Comparison of ENCODE assay signal across 8 mouse cellular contexts in the genomic region with DNA sequence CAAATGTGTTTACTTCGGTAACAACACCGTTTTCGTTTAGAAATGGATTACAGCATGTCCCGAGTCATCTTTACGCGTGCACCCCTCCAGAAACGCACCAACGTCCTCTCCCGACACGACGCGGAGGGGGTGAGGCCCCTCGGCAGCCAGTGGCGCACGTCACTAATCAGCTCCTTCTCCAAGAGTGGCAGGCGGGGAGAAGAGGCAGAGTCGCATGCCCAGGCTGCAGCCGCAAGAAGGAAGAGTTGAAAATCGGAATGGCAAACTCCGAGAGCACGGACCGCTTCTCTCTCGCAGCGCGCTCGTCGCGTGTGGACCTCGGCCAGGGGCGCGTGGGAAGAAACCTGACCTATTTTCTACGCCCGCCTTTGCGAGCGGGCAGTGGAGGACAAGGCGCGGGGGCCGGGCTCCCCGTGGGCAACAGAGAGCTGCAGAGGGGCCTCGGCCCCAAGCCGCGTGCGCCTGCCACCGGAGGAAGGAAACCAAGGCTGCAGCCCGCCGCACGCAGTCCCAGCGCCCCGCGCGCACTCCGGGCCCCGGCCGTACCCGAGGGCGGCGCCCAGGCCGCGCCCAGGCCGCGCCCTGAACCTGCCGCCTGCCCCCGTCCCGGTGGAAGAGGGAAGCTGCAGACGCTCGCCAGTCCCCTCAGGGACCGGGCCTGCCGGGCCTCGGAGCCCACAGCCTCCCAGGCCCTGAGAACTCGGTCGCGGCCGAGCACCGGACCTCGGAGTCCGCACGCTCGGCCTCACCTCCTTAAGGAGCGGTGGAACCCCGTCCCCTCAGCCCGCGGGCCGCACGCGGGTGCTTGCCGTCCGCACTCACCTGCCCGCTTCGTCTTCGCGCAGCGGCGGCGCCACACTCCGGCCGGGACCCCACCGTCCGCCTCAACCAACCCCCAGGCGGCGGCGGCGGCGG. TPM values are rescaled to one million over a fixed set of nuclear protein-coding genes. Genes with fewer than 3 reads are reported as not detected.
DNase-seq lines count a peak whose midpoint lies in the region; ATAC-seq and TF ChIP-seq lines count a peak whose summit lies in the region.

No protein-coding gene starts in this region.

- in situ Hi-C loops in CH12.LX (cut with MboI; ENCODE audit: low pct_ligation_motif_present, low pct_unique_long_range_greater_than_20kb, low sequenced_read_pairs): no loop called here

- TF ChIP-seq RAD21 in CH12.LX (IDR thresholded peaks at IDR 0.05; ENCODE audit: low read depth, low read length): no peak

- peaks cover 70% of the 10 kb centered on the region for H3K79me2 ChIP-seq in CH12.LX (replicated peaks; ENCODE audit: control insufficient read depth, extremely low read depth, insufficient read depth, poor library complexity, severe bottlenecking)

- DNase-seq in CH12.LX (ENCODE audit: extremely low read depth): peak; percentile 37
- peak; percentile 36 to 69 for DNase-seq in kidney, postnatal 25 days
- DNase-seq in liver, postnatal 0 days: peak; percentile 72
- DNase-seq in thymus, postnatal 14 days: peak; percentile 67

- peak overlapping the region; percentile 92 for H3K4me2 ChIP-seq in CH12.LX (ENCODE audit: insufficient read depth, low read depth, poor library complexity, severe bottlenecking)
- H3K4me2 ChIP-seq in heart, embryonic 15.5 days: peak overlapping the region; percentile 71
- H3K4me2 ChIP-seq in liver, postnatal 0 days (ENCODE audit: low read depth, low read length): peak overlapping the region; percentile 94

- peak overlapping the region; percentile 39 for H3K27ac ChIP-seq in CH12.LX (ENCODE audit: insufficient read depth, low read depth)
- H3K27ac ChIP-seq in bone marrow macrophage, adult 2 months (ENCODE audit: insufficient read depth, low read depth, low read length): peak overlapping the region; percentile 80
- peak overlapping the region; percentile 76 for H3K27ac ChIP-seq in embryonic fibroblast, embryonic 13.5 days (ENCODE audit: insufficient read depth, low read length)
- H3K27ac ChIP-seq in heart, embryonic 15.5 days: peak overlapping the region; percentile 92
- H3K27ac ChIP-seq in liver, postnatal 0 days (ENCODE audit: low read depth): peak overlapping the region; percentile 99
- H3K27ac ChIP-seq in olfactory bulb, adult 2 months (ENCODE audit: insufficient read depth, low read depth, low read length): peak overlapping the region; percentile 27

- dilution Hi-C loops in CH12.LX (cut with MboI; ENCODE audit: extremely low pct_ligation_motif_present, extremely low pct_unique_long_range_greater_than_20kb, low sequenced_read_pairs): no loop called here

- H3K4me3 ChIP-seq in CH12.LX (replicated peaks in 1 of 3; ENCODE audit: low read depth in 2 of 3, low read length in 2 of 3, poor library complexity in 1 of 3): peak overlapping the region; percentile 67 to 98 (median 91)
- peak overlapping the region; percentile 68 for H3K4me3 ChIP-seq in bone marrow macrophage, adult 2 months (ENCODE audit: insufficient read depth, low read length)
- H3K4me3 ChIP-seq in embryonic fibroblast, embryonic 13.5 days (ENCODE audit: insufficient read depth, low read length): peak overlapping the region; percentile 91
- H3K4me3 ChIP-seq in heart, embryonic 15.5 days: peak overlapping the region; percentile 94
- peak overlapping the region; percentile 99 for H3K4me3 ChIP-seq in liver, postnatal 0 days (ENCODE audit: low read depth, low read length)
- H3K4me3 ChIP-seq in olfactory bulb, adult 2 months (ENCODE audit: insufficient read depth, low read depth, low read length): peak overlapping the region; percentile 87

- peak overlapping the region; percentile 73 for H3K9ac ChIP-seq in CH12.LX (ENCODE audit: insufficient read depth, low read depth)
- H3K9ac ChIP-seq in heart, embryonic 15.5 days: peak overlapping the region; percentile 98
- peak overlapping the region; percentile 100 for H3K9ac ChIP-seq in liver, postnatal 0 days (replicated peaks)

- peak; percentile 23; the same call in 1 of the 2 replicates for TF ChIP-seq POLR2A in CH12.LX (IDR thresholded peaks at IDR 0.05; ENCODE audit: low read depth, low read length)
- TF ChIP-seq POLR2A in bone marrow macrophage, adult 2 months (IDR thresholded peaks at IDR 0.05; ENCODE audit: borderline replicate concordance, low read depth, low read length): no peak
- TF ChIP-seq POLR2A in embryonic fibroblast, embryonic 13.5 days (IDR thresholded peaks at IDR 0.05; ENCODE audit: low read depth, low read length): peak; percentile 56
- no peak for TF ChIP-seq POLR2A in olfactory bulb, adult 2 months (IDR thresholded peaks at IDR 0.05; ENCODE audit: insufficient read depth, low read depth, low read length)

- TF ChIP-seq EP300 in CH12.LX (IDR thresholded peaks at IDR 0.05; ENCODE audit: low read length): no peak
- no peak for TF ChIP-seq EP300 in liver, postnatal 0 days (IDR thresholded peaks at IDR 0.05; ENCODE audit: low read depth)

- no peaks in the 10 kb centered on the region for H3K27me3 ChIP-seq in CH12.LX (replicated peaks)
- no peaks in the 10 kb centered on the region for H3K27me3 ChIP-seq in heart, embryonic 15.5 days
- H3K27me3 ChIP-seq in liver, postnatal 0 days (ENCODE audit: insufficient read depth, low read length): no peaks in the 10 kb centered on the region

- TF ChIP-seq CTCF in CH12.LX (conservative IDR thresholded peaks at IDR 0.05 in 1 of 2, IDR thresholded peaks at IDR 0.05 in 1 of 2; ENCODE audit: low read depth in 2 of 2, low read length in 2 of 2): no peak
- no peak for TF ChIP-seq CTCF in bone marrow macrophage, adult 2 months (IDR thresholded peaks at IDR 0.05; ENCODE audit: low read depth, low read length)
- TF ChIP-seq CTCF in embryonic fibroblast, embryonic 13.5 days (IDR thresholded peaks at IDR 0.05; ENCODE audit: borderline replicate concordance, insufficient read depth, low read length): no peak
- TF ChIP-seq CTCF in liver, postnatal 0 days (IDR thresholded peaks at IDR 0.05; ENCODE audit: low read depth): no peak
- TF ChIP-seq CTCF in olfactory bulb, adult 2 months (IDR thresholded peaks at IDR 0.05; ENCODE audit: insufficient read depth, low read depth, low read length): no peak

- peak; percentile 20 for ATAC-seq in heart, embryonic 15.5 days (replicated peaks; ENCODE audit: insufficient number of reproducible peaks, insufficient read depth, low FRiP score, low read depth)
- peak; percentile 62 for ATAC-seq in liver, postnatal 0 days

- peaks cover 6 to 58% of the 10 kb centered on the region in 2 experiments; a peak in 3 of 4 replicates for H3K4me1 ChIP-seq in CH12.LX (ENCODE audit: control insufficient read depth in 1 of 2, insufficient read depth in 2 of 2)
- peaks cover 18% of the 10 kb centered on the region for H3K4me1 ChIP-seq in bone marrow macrophage, adult 2 months (ENCODE audit: control insufficient read depth, insufficient read depth, low read length)
- H3K4me1 ChIP-seq in embryonic fibroblast, embryonic 13.5 days (ENCODE audit: control insufficient read depth, insufficient read depth, low read length): peaks cover 3% of the 10 kb centered on the region
- peaks cover 25% of the 10 kb centered on the region for H3K4me1 ChIP-seq in heart, embryonic 15.5 days (replicated peaks)
- peaks cover 27% of the 10 kb centered on the region for H3K4me1 ChIP-seq in liver, postnatal 0 days (ENCODE audit: insufficient read depth)
- no peaks in the 10 kb centered on the region for H3K4me1 ChIP-seq in olfactory bulb, adult 2 months (ENCODE audit: control insufficient read depth, insufficient read depth, low read length)

- no peaks in the 10 kb centered on the region for H3K9me3 ChIP-seq in CH12.LX (replicated peaks; ENCODE audit: low read length)
- H3K9me3 ChIP-seq in heart, embryonic 15.5 days (replicated peaks): no peaks in the 10 kb centered on the region
- no peaks in the 10 kb centered on the region for H3K9me3 ChIP-seq in liver, postnatal 0 days (ENCODE audit: low read length)

- WGBS in heart, embryonic 15.5 days: under 1% methylated on average over 102 of the region's 103 CpGs
- under 1% methylated on average over 97 of the region's 103 CpGs for WGBS in liver, postnatal 0 days (ENCODE audit: insufficient replicate concordance)
- WGBS in olfactory bulb, adult 2 months: under 1% methylated on average over 102 of the region's 103 CpGs

- peaks cover 10 to 23% of the 10 kb centered on the region in 2 experiments for H3K36me3 ChIP-seq in CH12.LX (replicated peaks in 1 of 2; ENCODE audit: control insufficient read depth in 1 of 2, insufficient read depth in 1 of 2, low read length in 1 of 2)
- H3K36me3 ChIP-seq in heart, embryonic 15.5 days: peaks cover 12% of the 10 kb centered on the region
- peaks cover 8% of the 10 kb centered on the region for H3K36me3 ChIP-seq in liver, postnatal 0 days (replicated peaks; ENCODE audit: insufficient read depth, low read length)

TF ChIP-seq in CH12.LX, 34 proteins besides CTCF, POLR2A, EP300 and RAD21:
- TF ChIP-seq UBTF (IDR thresholded peaks at IDR 0.05; ENCODE audit: low read depth, low read length) (peak; percentile 95), ZNF384 (IDR thresholded peaks at IDR 0.05; ENCODE audit: low read depth, low read length) (no peak), ZMIZ1 (IDR thresholded peaks at IDR 0.05; ENCODE audit: low read depth, low read length) (peak; percentile 57), MXI1 (IDR thresholded peaks at IDR 0.05; ENCODE audit: low read depth, low read length) (peak; percentile 60; the same call in 1 of the 2 replicates)
TF ChIP-seq in CH12.LX: peak in this region for 3.

RNA-seq across cellular contexts. Expression of gene Setd3, which starts 0.5 kb away (rescaled TPM):
- 44.2 and 44.3 TPM in 2 replicates for total RNA-seq in CH12.LX (2012; rRNA removed)
- 65.9 and 76.2 TPM in 2 replicates for total RNA-seq in CH12.LX (2014; rRNA removed)
- 55.8 and 60.2 TPM in 2 replicates for polyA plus RNA-seq in CH12.LX (2012; ENCODE audit: insufficient read length, low read depth)
- 75.8 and 82.8 TPM in 2 replicates for polyA plus RNA-seq in bone marrow macrophage, adult 2 months (2012; ENCODE audit: insufficient read depth, insufficient read length, missing spikeins)
- 66.6 and 73.7 TPM in 2 replicates for polyA plus RNA-seq in embryonic fibroblast, embryonic 13.5 days (2011; ENCODE audit: insufficient read length, low read depth, missing spikeins)
- 70.6 and 74.4 TPM in 2 replicates for polyA plus RNA-seq in heart, embryonic 15.5 days (2015; fragmentation: Nextera tagmentation; extraction: Ambion mirVana)
- 35.6 and 38.0 TPM in 2 replicates for polyA plus RNA-seq in liver, postnatal 0 days (2015; fragmentation: Nextera tagmentation; extraction: Ambion mirVana)
- polyA plus RNA-seq in olfactory bulb, adult 2 months (2012; ENCODE audit: insufficient read depth, insufficient read length, low replicate concordance, missing spikeins): 511 TPM in 1 of 2 replicates, not detected in the other

RNA-seq across cellular contexts. Expression of gene Ccnk, which starts 0.8 kb away (rescaled TPM):
- total RNA-seq in CH12.LX (2012; rRNA removed) (8.3 and 10.1 TPM in 2 replicates), CH12.LX (2014; rRNA removed) (5.2 and 9.2 TPM in 2 replicates)
- 51.1 and 66.8 TPM in 2 replicates for polyA plus RNA-seq in CH12.LX (2012; ENCODE audit: insufficient read length, low read depth)
- polyA plus RNA-seq in bone marrow macrophage, adult 2 months (2012; ENCODE audit: insufficient read depth, insufficient read length, missing spikeins): 31.8 and 34.8 TPM in 2 replicates
- polyA plus RNA-seq in embryonic fibroblast, embryonic 13.5 days (2011; ENCODE audit: insufficient read length, low read depth, missing spikeins): 31.0 and 35.6 TPM in 2 replicates
- polyA plus RNA-seq in heart, embryonic 15.5 days (2015; fragmentation: Nextera tagmentation; extraction: Ambion mirVana): 1.5 and 2.2 TPM in 2 replicates
- 1.7 and 1.8 TPM in 2 replicates for polyA plus RNA-seq in liver, postnatal 0 days (2015; fragmentation: Nextera tagmentation; extraction: Ambion mirVana)
- not detected in 2 replicates for polyA plus RNA-seq in olfactory bulb, adult 2 months (2012; ENCODE audit: insufficient read depth, insufficient read length, low replicate concordance, missing spikeins)

Comparison
In these comparisons a context has a peak if more than half of its experiments do, and no peak if none do; other contexts are left out.
1. Peak in every context shown above with its lines: DNase-seq, ATAC-seq, H3K4me3 ChIP-seq and H3K27ac ChIP-seq.
2. H3K27ac ChIP-seq: peak in every context shown above with its lines; median percentile 99 in liver, postnatal 0 days; 92 in heart, embryonic 15.5 days; 80 in bone marrow macrophage, adult 2 months; 76 in embryonic fibroblast, embryonic 13.5 days; 39 in CH12.LX; 27 in olfactory bulb, adult 2 months.
3. POLR2A ChIP-seq: peak in CH12.LX (single experiment) and embryonic fibroblast, embryonic 13.5 days (single experiment); none in bone marrow macrophage, adult 2 months (single experiment) and olfactory bulb, adult 2 months (single experiment).